Mouse (Mus musculus) left cerebral cortex, postnatal 14 days (tissue): Measurements from ENCODE around the gene Il4ra. TPM values are rescaled to one million over a fixed set of nuclear protein-coding genes. Genes with fewer than 3 reads are reported as not detected.

ENCODE experiments used
- DNase-seq, 2 experiments: peaks; one replicate each; pipeline ENCODE4 v3.0.0; 2021 to 2022; ENCODE audit warnings: low spot score in 2 of 2, mixed read lengths in 1 of 2
- intact Hi-C: fragments of 180-260 bp; cut with DNase I; formaldehyde crosslinking; loops from one replicate; pipeline ENCODE4 v1.15.1; 2025
- total RNA-seq, 2 experiments: library from RNA; stranded (reverse); gene quantifications; 2 replicates each; pipeline ENCODE4 v1.2.3; 2021

Il4ra gene
- total RNA-seq, 2 experiments from 2014 or later, result 5.0 to 6.5 TPM

- no peak for DNase-seq
- intact Hi-C loops, result no loop called here
Observed at GRCm38 (mm10) chr7:125564316-125565024, 12.6 kb downstream of the Il4ra start.

- no peak for DNase-seq
- intact Hi-C loops, result no loop called here
Observed at GRCm38 (mm10) chr7:125565516-125566285, 13.8 kb downstream of the Il4ra start.

DNA sequence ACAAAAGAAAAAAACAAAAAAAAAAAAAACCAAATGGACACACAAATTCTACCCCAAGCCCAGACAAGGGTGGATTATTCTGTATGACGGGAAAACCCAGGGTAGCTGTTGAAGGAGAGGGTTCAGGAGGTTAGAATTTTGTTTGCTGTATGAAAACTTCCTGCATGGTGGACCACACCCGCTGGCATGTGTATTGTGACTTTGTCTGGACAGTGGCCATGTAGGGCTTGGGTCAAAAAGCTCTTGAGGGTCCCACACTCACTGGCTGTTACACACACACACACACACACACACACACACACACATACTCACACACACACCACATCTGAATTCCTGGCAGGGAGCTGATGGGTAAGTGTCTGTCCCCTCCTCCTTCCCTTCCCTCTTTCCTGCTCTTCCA is 14.5 kb downstream of the Il4ra start:
- intact Hi-C loops, result no loop called here
- DNase-seq, result no peak

- intact Hi-C loops, result no loop called here
- DNase-seq, result no peak
Observed at GRCm38 (mm10) chr7:125568888-125569287, 17.0 kb downstream of the Il4ra start.

GRCm38 (mm10) chr7:125571891-125572290 is 20.0 kb downstream of the Il4ra start:
- no peak for DNase-seq
- intact Hi-C loops, result no loop called here

DNA sequence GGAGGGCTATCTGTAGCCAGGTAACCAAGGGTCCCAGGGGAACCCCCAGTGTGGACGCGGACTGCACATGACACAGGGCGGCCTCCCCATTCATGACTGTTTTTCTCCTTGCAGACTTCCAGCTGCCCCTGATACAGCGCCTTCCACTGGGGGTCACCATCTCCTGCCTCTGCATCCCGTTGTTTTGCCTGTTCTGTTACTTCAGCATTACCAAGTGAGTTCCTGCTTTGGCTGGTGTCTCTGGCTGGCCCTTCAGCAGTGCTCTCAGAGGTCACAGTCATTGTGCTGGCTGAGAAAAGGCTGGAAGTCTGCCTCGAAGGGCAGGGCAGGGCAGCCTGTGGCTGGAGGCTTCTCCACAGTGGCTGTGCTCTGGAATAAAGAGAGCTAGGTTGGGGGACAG is 20.8 kb downstream of the Il4ra start:
- intact Hi-C loops, result no loop called here

GRCm38 (mm10) chr7:125573849-125574248 is 21.9 kb downstream of the Il4ra start:
- intact Hi-C loops, result no loop called here
- no peak for DNase-seq

More for the DNA sequence above, 20.8 kb downstream of the Il4ra start:
- DNase-seq, result no peak

- DNase-seq, result no peak
Observed at GRCm38 (mm10) chr7:125574832-125575231, 22.9 kb downstream of the Il4ra start.

DNA sequence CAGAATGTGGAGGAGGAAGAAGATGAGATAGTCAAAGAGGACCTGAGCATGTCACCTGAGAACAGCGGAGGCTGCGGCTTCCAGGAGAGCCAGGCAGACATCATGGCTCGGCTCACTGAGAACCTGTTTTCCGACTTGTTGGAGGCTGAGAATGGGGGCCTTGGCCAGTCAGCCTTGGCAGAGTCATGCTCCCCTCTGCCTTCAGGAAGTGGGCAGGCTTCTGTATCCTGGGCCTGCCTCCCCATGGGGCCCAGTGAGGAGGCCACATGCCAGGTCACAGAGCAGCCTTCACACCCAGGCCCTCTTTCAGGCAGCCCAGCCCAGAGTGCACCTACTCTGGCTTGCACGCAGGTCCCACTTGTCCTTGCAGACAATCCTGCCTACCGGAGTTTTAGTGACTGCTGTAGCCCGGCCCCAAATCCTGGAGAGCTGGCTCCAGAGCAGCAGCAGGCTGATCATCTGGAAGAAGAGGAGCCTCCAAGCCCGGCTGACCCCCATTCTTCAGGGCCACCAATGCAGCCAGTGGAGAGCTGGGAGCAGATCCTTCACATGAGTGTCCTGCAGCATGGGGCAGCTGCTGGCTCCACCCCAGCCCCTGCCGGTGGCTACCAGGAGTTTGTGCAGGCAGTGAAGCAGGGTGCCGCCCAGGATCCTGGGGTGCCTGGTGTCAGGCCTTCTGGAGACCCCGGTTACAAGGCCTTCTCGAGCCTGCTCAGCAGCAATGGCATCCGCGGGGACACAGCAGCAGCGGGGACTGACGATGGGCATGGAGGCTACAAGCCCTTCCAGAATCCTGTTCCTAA is 24.0 kb downstream of the Il4ra start:
- intact Hi-C loops, result no loop called here

More at GRCm38 (mm10) chr7:125574832-125575231, 22.9 kb downstream of the Il4ra start:
- intact Hi-C loops, result no loop called here

GRCm38 (mm10) chr7:125576982-125577381 is 25.1 kb downstream of the Il4ra start:
- peak in 1 of 2 experiments; percentile 37 for DNase-seq
- intact Hi-C loops, result no loop called here

More for the DNA sequence above, 24.0 kb downstream of the Il4ra start:
- DNase-seq, result no peak

DNA sequence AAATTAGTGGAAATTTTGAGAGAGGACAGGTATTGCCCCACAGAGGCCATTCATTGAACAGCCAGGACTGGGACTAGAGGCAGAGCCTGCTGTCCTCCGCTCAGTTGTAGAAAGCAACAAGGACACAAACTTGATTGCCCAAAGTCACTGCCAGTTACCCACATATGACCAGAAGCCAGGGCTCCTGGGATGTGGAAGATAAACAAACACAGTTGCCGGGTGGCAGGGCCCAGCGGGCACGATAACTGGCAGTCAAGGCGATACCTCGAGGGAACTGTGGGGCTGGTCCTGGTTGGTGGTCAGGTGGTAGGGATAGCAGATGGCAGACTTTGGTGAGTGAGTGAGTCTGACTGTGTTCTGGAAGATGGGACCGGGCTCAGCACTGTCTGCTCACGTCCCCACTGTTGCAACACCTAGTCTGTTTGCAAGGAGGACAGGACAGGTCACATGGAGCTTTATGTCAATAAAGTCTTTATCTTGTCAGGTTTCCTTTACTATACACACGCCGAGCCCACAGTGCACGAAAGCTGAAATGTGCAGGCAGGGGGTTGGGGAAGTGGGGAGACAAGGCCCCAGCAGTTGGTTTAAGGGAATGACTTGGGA is 25.7 kb downstream of the Il4ra start:
- no peak for DNase-seq
- intact Hi-C loops, result no loop called here

- no peak for DNase-seq
- intact Hi-C loops, result no loop called here
Observed at GRCm38 (mm10) chr7:125578106-125578505, 26.2 kb downstream of the Il4ra start.

DNA sequence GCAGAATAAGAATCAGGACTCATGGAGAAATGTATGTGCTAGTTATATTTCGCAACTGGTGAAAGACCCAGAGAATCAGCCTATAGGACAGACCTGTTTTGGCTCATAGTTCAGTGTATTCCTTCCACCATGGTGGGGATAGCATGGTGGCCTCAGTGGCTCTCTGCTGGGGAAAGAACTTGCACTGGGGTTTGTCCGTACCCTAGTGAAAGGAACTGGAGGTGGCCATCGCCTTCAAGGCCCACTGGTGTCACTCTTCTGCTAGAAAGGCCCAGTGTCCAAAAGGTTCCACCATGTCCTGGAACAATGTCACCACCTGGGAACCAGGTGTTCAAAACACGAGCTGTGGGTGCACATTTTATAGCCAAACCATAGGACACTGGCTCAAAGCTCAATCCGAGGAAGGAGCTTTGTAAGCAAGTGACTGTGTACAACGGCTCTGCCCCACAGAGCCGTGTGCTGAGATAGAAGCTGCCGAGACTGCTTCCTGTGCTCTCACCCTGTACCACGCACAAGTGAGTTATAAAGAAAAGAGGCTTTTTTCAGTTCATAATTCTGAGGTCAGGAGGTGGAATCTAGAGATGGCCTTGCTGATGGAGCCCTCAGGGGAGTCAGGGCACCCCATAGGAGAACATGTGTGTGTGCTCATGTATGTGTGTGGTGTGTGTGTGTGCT is 27.8 kb downstream of the Il4ra start:
- DNase-seq, result no peak
- intact Hi-C loops, result loop anchor here (5.0 kb wide), 1 partner anchor 58 kb away; no protein-coding TSS in a partner anchor

GRCm38 (mm10) chr7:125580220-125580549 is 28.3 kb downstream of the Il4ra start:
- intact Hi-C loops, result loop anchor here (5.0 kb wide), 1 partner anchor 57 kb away; no protein-coding TSS in a partner anchor

GRCm38 (mm10) chr7:125580625-125581316 is 28.9 kb downstream of the Il4ra start:
- DNase-seq, result no peak
- intact Hi-C loops, result loop anchor here (1.0 to 5.0 kb wide), 2 partner anchors 57 to 108 kb away; no protein-coding TSS in a partner anchor

More at GRCm38 (mm10) chr7:125580220-125580549, 28.3 kb downstream of the Il4ra start:
- DNase-seq, result no peak

DNA sequence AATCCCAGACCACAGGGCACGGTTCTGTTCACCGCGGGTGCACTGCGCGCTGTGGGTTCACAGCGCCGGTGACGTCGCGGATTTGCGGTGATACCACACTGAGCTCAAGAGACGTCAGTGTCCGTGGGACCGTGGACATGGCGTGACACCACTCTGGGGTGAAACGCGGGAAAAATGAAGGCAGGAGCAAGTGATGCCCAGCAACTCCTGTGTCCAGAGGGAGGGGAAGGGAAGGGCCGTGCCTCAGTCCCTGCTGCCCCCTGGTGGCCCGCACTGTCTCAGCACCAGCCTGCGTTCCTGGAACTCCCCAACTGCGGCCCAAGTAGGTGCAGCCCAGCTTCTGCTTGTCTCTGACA is 29.4 kb downstream of the Il4ra start:
- DNase-seq, result peak; percentile 87 to 93
- intact Hi-C loops, result loop anchor here (1.0 to 5.0 kb wide), 2 partner anchors 56 to 109 kb away; no protein-coding TSS in a partner anchor

DNA sequence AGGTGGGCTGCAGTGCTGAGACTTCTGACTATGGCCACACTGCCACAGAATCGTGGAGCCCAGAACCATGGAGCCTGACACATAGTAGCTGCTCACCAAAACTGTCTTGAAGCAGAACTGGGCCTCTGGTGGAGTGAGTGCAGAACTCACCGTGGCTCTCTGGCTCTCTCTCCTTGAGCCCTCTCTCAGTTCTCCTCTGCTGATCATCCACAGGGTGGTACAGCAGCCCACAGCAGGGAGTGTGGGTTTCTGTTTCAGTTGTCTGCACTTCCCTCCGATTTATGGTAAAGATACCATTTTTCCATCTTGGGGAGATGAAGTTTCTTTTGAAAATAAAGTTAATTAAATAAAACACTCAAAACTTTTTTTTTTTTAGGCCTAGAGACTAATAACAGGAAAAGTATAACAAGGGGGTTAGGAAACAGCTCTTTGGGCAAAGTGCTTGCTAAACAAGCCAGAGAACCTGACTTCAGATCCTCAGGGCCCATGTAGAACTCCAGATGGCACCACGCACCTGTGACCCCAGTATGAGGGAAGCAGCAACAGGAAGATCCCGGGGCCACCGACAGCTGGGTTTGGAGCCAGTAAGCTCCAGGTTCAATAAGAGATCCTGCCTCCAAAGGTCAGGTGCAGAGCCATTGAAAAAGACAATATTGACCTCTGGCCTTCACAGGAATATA is 31.5 kb downstream of the Il4ra start:
- DNase-seq, result no peak
- intact Hi-C loops, result loop anchor here (5.0 kb wide), 1 partner anchor 54 kb away; no protein-coding TSS in a partner anchor

- intact Hi-C loops, result loop anchor here (5.0 kb wide), 1 partner anchor 53 kb away; no protein-coding TSS in a partner anchor
Observed at GRCm38 (mm10) chr7:125584005-125584369, 32.1 kb downstream of the Il4ra start.

More at GRCm38 (mm10) chr7:125584005-125584369, 32.1 kb downstream of the Il4ra start:
- DNase-seq, result no peak
